Mouse (Mus musculus): Measurements from ENCODE around the gene Usp18. TPM values are rescaled to one million over a fixed set of nuclear protein-coding genes. Genes with fewer than 3 reads are reported as not detected.

Usp18 gene
- total RNA-seq, 2 experiments from 2014 or later: 0.25 to 0.52 TPM

DNA sequence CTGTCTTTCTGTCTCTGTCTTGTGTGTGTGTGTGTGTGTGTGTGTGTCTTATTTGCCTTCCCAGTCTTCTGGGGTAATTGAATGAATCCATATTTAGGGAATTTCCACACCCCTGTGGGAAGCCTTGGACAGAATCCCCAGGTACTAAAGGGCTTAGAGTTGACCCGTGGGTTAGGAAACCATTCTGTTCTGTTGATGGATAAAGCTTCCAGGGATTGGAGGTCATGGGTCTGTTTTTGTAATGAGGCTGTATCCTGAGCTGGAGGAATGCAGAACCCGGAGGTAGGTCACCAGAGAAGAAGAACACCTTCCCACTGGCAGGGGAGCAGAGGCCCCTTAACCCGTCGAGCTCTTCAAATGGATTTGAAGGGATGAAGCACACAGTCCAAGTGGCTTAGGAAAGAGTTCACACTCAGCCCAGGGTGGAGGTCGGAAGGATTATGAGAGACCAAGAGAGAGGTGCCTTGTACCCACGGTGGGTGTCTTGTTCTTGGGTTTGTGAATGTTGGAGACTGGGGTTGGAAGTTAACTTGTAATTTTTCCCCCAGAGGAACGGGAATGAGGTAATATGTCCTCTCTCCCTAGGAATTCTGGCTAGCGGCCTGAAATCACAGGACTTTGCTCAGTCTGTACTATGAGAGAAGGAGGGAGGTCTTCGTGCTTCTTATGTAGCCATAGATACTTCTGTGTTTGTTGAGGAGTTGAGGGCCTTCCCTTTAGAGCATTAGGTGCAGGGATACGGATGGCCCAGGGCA, 57.9 kb downstream of the Usp18 start:
- DNase-seq: no peak

DNA sequence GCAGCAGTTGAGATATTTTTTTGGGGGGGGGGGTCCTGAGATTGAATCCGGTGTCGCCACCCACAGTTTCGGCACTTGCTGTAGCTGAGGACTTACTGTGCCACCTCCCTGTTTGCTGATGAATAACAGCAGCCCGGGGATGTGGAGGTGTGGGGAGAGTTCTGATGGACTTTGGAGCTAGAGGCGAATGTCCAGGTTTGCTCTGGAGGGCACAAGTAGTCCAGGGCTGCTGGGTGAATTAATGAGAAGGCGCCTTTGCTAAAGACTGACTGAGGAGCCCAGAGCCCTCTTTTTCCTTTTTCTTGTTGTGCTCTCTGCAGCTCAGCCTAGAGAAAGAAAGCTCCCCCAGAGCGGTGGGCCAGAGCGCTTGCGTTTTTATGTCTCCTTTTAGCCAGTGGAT, 58.9 kb downstream of the Usp18 start:
- no peak for DNase-seq

GRCm38 (mm10) chr6:121305571-121305970, 59.9 kb downstream of the Usp18 start:
- no peak for DNase-seq

DNA sequence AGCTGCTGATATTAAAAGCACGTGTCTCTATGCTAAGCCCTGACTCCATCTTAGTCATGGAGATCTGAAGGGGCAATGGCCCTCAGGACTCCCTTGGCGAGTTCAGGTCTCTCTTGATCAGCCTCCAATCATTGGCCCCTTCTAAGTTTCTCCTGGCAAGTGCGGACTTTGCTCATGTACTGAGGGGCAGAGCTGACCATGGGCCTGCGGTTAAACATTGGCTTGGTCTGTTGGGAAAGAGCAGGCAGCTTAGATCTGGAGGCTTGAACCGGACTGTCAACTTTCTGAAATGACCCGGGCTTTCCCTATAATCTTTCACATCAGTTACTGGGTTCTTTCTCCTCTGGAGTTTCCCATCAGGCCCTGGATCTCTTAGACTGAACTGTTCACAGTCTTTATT, 65.3 kb downstream of the Usp18 start:
- DNase-seq: no peak

GRCm38 (mm10) chr6:121319099-121319498, 73.4 kb downstream of the Usp18 start:
- no peak for DNase-seq

Other genes with a start within 250 kb of the Usp18 start
- gene Mical3, start 114.9 kb upstream of the Usp18 start, total RNA-seq (2021): 10 to 100 TPM; 65.2 to 82.4 TPM
- 1 to 10 TPM; 4.0 TPM for gene Pex26, start 62.2 kb upstream of the Usp18 start, total RNA-seq (2021)
- gene Tuba8, start 35.2 kb upstream of the Usp18 start, total RNA-seq (2021): 100 to 1,000 TPM; 160 to 206 TPM
- 1 to 10 TPM; 6.6 to 7.0 TPM for gene Slc6a13, start 54.3 kb downstream of the Usp18 start, total RNA-seq (2021)
- gene Slc6a12, start 97.2 kb downstream of the Usp18 start, total RNA-seq (2021): under 1 TPM; 0.40 to 0.59 TPM
- 1 to 10 TPM; 4.5 to 7.8 TPM for gene Iqsec3, start 227.8 kb downstream of the Usp18 start, total RNA-seq (2021)